Mouse (Mus musculus) forebrain, embryonic 14.5 days (tissue): Measurements from ENCODE around the gene Tbx10. TPM values are rescaled to one million over a fixed set of nuclear protein-coding genes. Genes with fewer than 3 reads are reported as not detected.
A peak's percentile ranks its signal among the peaks of the same experiment; 100 is the strongest.
"Not testable (repeated sequence)": the region's sequence is repeated elsewhere in the genome, so short reads cannot be mapped to it uniquely, and the experiment has no call there.

ENCODE experiments used
- ATAC-seq: fragments of 200-750 bp; cut with Nextera tagmentation; 2 replicates; pipeline ENCODE4 v1.8.0; 2017; ENCODE audit warnings: mild to moderate bottlenecking, moderate library complexity
- DNase-seq: peaks from one replicate; pipeline ENCODE4 v3.0.0-alpha.2; 2015; ENCODE audit warnings: low spot score
- H3K27ac ChIP-seq: fragments of 300-500 bp; sonication (generic); 2 replicates; pipeline ENCODE4 v1.5.1; 2014; ENCODE audit warnings: low read depth, mild to moderate bottlenecking, control low read depth, low read length, moderate library complexity
- H3K27me3 ChIP-seq: fragments of 300-500 bp; sonication (generic); replicated peaks from 2 replicates; pipeline ENCODE4 v1.6.1; 2014; ENCODE audit warnings: low read length, control low read depth, mixed read lengths; ENCODE audit not compliant: control insufficient read depth, insufficient read depth
- H3K36me3 ChIP-seq: fragments of 300-500 bp; sonication (generic); 2 replicates; pipeline ENCODE4 v1.6.1; 2014; ENCODE audit warnings: low read length, control low read depth; ENCODE audit not compliant: control insufficient read depth, insufficient read depth
- H3K4me1 ChIP-seq: fragments of 300-500 bp; sonication (generic); 2 replicates; pipeline ENCODE4 v1.6.1; 2014; ENCODE audit warnings: antibody characterized with exemption, low read length, control low read depth; ENCODE audit not compliant: control insufficient read depth, insufficient read depth
- H3K4me2 ChIP-seq: fragments of 300-500 bp; sonication (generic); 2 replicates; pipeline ENCODE4 v1.6.1; 2014; ENCODE audit warnings: mild to moderate bottlenecking, control low read depth, low read length
- H3K4me3 ChIP-seq: fragments of 300-500 bp; sonication (generic); 2 replicates; pipeline ENCODE4 v1.5.1; 2014; ENCODE audit warnings: low read depth, low read length, control low read depth
- H3K9ac ChIP-seq: fragments of 300-500 bp; sonication (generic); 2 replicates; pipeline ENCODE4 v1.6.1; 2014; ENCODE audit warnings: mild to moderate bottlenecking, low read length, control low read depth, moderate library complexity
- H3K9me3 ChIP-seq: fragments of 300-500 bp; sonication (generic); replicated peaks from 2 replicates; pipeline ENCODE4 v1.6.1; 2016; ENCODE audit warnings: low read length, control low read depth, mixed read lengths; ENCODE audit not compliant: control insufficient read depth
- WGBS: fragments of 180-500 bp; shearing (Covaris S2); extraction: QIAGEN DNeasy Blood & Tissue Kit; methylation state at CpG from one replicate; pipeline ENCODE4 v1.1.7; 2014; 5-methylcytosine and 5-hydroxymethylcytosine counted together
- polyA plus RNA-seq: library from polyadenylated mRNA; unstranded; fragments of >200 nt; fragmentation: Nextera tagmentation; extraction: Ambion mirVana; gene quantifications from 2 replicates; pipeline ENCODE4 v1.2.1, GENCODE M21; 2014

Gene Tbx10
- polyA plus RNA-seq, 1 experiment from 2014 or later = not detected

- no peaks in the 10 kb centered on the region for H3K27me3 ChIP-seq
- DNase-seq (peak; percentile 90), ATAC-seq (no peak)
- no peak overlapping the region for H3K4me3 ChIP-seq
- no peak overlapping the region for H3K4me2 ChIP-seq
- H3K9ac ChIP-seq = no peak overlapping the region
- no peaks in the 10 kb centered on the region for H3K9me3 ChIP-seq
- H3K36me3 ChIP-seq = no peaks in the 10 kb centered on the region
- no peaks in the 10 kb centered on the region for H3K4me1 ChIP-seq
- H3K27ac ChIP-seq = no peak overlapping the region
- 12% methylated on average over 4 of the region's 4 CpGs for WGBS
These were observed 55.3 kb downstream of the Tbx10 start for GRCm38 (mm10) chr19:4047859-4048258.

GRCm38 (mm10) chr19:4049069-4049468 lies 56.5 kb downstream of the Tbx10 start:
- not testable (repeated sequence) for H3K9me3 ChIP-seq, H3K4me2 ChIP-seq

More at GRCm38 (mm10) chr19:4049069-4049468, 56.5 kb downstream of the Tbx10 start:
- not testable (repeated sequence) for DNase-seq, H3K27me3 ChIP-seq, ATAC-seq, H3K4me1 ChIP-seq, H3K4me3 ChIP-seq, H3K27ac ChIP-seq, H3K9ac ChIP-seq, H3K36me3 ChIP-seq
- WGBS = 85% methylated on average over 5 of the region's 5 CpGs

Other genes with a start within 250 kb of the Tbx10 start
- 32.8 and 48.7 TPM in 2 replicates for gene Kmt5b, start 225.3 kb upstream of the Tbx10 start, polyA plus RNA-seq
- 32.0 and 49.5 TPM in 2 replicates for gene Chka, start 141.0 kb upstream of the Tbx10 start, polyA plus RNA-seq
- 5.8 and 9.1 TPM in 2 replicates for gene Tcirg1, start 85.6 kb upstream of the Tbx10 start, polyA plus RNA-seq
- 243 and 301 TPM in 2 replicates for gene Ndufs8, start 80.0 kb upstream of the Tbx10 start, polyA plus RNA-seq
- 1.9 and 2.0 TPM in 2 replicates for gene Aldh3b1, start 62.9 kb upstream of the Tbx10 start, polyA plus RNA-seq
- 7.5 and 9.4 TPM in 2 replicates for gene Unc93b1, start 57.6 kb upstream of the Tbx10 start, polyA plus RNA-seq
- gene Aldh3b3, start 34.1 kb upstream of the Tbx10 start, polyA plus RNA-seq = not detected in 2 replicates
- gene Aldh3b2, start 20.4 kb upstream of the Tbx10 start, polyA plus RNA-seq = 0.36 and 0.42 TPM in 2 replicates
- 1.8 and 2.3 TPM in 2 replicates for gene Acy3, start 6.2 kb upstream of the Tbx10 start, polyA plus RNA-seq
- 35.6 and 41.1 TPM in 2 replicates for gene Nudt8, start 7.8 kb downstream of the Tbx10 start, polyA plus RNA-seq
- gene Gm49405, start 7.9 kb downstream of the Tbx10 start, polyA plus RNA-seq = 2.2 and 3.8 TPM in 2 replicates
- 3.2 and 5.4 TPM in 2 replicates for gene Doc2g, start 10.6 kb downstream of the Tbx10 start, polyA plus RNA-seq
- 238 and 254 TPM in 2 replicates for gene Ndufv1, start 20.1 kb downstream of the Tbx10 start, polyA plus RNA-seq
- 369 and 398 TPM in 2 replicates for gene Gstp1, start 45.2 kb downstream of the Tbx10 start, polyA plus RNA-seq
- gene Gstp2, start 53.3 kb downstream of the Tbx10 start, polyA plus RNA-seq = 1.2 and 4.2 TPM in 2 replicates
- gene Gstp3, start 66.8 kb downstream of the Tbx10 start, polyA plus RNA-seq = not detected in 2 replicates
- gene Cabp2, start 88.8 kb downstream of the Tbx10 start, polyA plus RNA-seq = not detected in 2 replicates
- gene Cdk2ap2, start 104.4 kb downstream of the Tbx10 start, polyA plus RNA-seq = 88.6 and 91.7 TPM in 2 replicates
- 29.1 and 40.8 TPM in 2 replicates for gene Pitpnm1, start 107.2 kb downstream of the Tbx10 start, polyA plus RNA-seq
- 85.2 and 94.4 TPM in 2 replicates for gene Aip, start 133.1 kb downstream of the Tbx10 start, polyA plus RNA-seq
- gene Gpr152, start 147.0 kb downstream of the Tbx10 start, polyA plus RNA-seq = not detected in 2 replicates
- gene Cabp4, start 151.3 kb downstream of the Tbx10 start, polyA plus RNA-seq = 0.08 and 0.12 TPM in 2 replicates
- 134 and 154 TPM in 2 replicates for gene Coro1b, start 155.9 kb downstream of the Tbx10 start, polyA plus RNA-seq
- 0.24 TPM in 1 of 2 replicates, not detected in the other for gene Ptprcap, start 160.9 kb downstream of the Tbx10 start, polyA plus RNA-seq
- 32.3 and 35.5 TPM in 2 replicates for gene Rps6kb2, start 170.6 kb downstream of the Tbx10 start, polyA plus RNA-seq
- 3.9 and 4.2 TPM in 2 replicates for gene Carns1, start 182.7 kb downstream of the Tbx10 start, polyA plus RNA-seq
- gene Tbc1d10c, start 198.5 kb downstream of the Tbx10 start, polyA plus RNA-seq = 0.52 and 0.80 TPM in 2 replicates
- 608 and 689 TPM in 2 replicates for gene Ppp1ca, start 199.3 kb downstream of the Tbx10 start, polyA plus RNA-seq
- 25.5 and 25.7 TPM in 2 replicates for gene Rad9a, start 208.9 kb downstream of the Tbx10 start, polyA plus RNA-seq
- 0.61 and 0.85 TPM in 2 replicates for gene Clcf1, start 221.5 kb downstream of the Tbx10 start, polyA plus RNA-seq
- gene AC109138.7, start 221.6 kb downstream of the Tbx10 start, polyA plus RNA-seq = not detected in 2 replicates
- 17.6 and 19.0 TPM in 2 replicates for gene Pold4, start 239.1 kb downstream of the Tbx10 start, polyA plus RNA-seq